Mouse (Mus musculus) layer of hippocampus, postnatal 10 days (tissue): ENCODE results near the gene Tasp1. TPM values are rescaled to one million over a fixed set of nuclear protein-coding genes. Genes with fewer than 3 reads are reported as not detected.

Source experiments
- DNase-seq, 2 experiments: peaks; one replicate each; pipeline ENCODE4 v3.0.0; 2021; ENCODE audit warnings: low spot score in 2 of 2
- total RNA-seq, 2 experiments: library from RNA; stranded (reverse); gene quantifications; 2 replicates each; pipeline ENCODE4 v1.2.3; 2021

Gene Tasp1
- total RNA-seq, 2 experiments from 2014 or later, result 29.0 to 33.6 TPM

- no peak for DNase-seq
Observed at GRCm38 (mm10) chr2:139784946-139785345, 281.7 kb downstream of the Tasp1 start.

GRCm38 (mm10) chr2:139784465-139784864 is 282.1 kb downstream of the Tasp1 start:
- DNase-seq, result no peak

Other genes with a start within 250 kb of the Tasp1 start
- not detected for gene Gm17374, start 85.2 kb upstream of the Tasp1 start, total RNA-seq
- gene Esf1, start 103.8 kb upstream of the Tasp1 start, total RNA-seq, result 10 to 100 TPM; 21.4 to 22.6 TPM
- 10 to 100 TPM; 51.7 to 53.3 TPM for gene Ndufaf5, start 103.8 kb upstream of the Tasp1 start, total RNA-seq